Mouse (Mus musculus) forebrain, embryonic 16.5 days (tissue): ENCODE results near the gene Il4. TPM values are rescaled to one million over a fixed set of nuclear protein-coding genes. Genes with fewer than 3 reads are reported as not detected.
"Not testable (repeated sequence)": the region's sequence is repeated elsewhere in the genome, so short reads cannot be mapped to it uniquely, and the experiment has no call there.

ENCODE experiments used
- ATAC-seq: fragments of 200-750 bp; cut with Nextera tagmentation; 2 replicates; pipeline ENCODE4 v1.8.0; 2017; ENCODE audit warnings: mild to moderate bottlenecking, moderate library complexity
- H3K27ac ChIP-seq: fragments of 300-500 bp; sonication (generic); 2 replicates; pipeline ENCODE4 v1.5.1; 2014; ENCODE audit warnings: low read length, control low read depth
- H3K27me3 ChIP-seq: fragments of 300-500 bp; sonication (generic); replicated peaks from 2 replicates; pipeline ENCODE4 v1.6.1; 2014; ENCODE audit warnings: low read length; ENCODE audit not compliant: control insufficient read depth, insufficient read depth
- H3K36me3 ChIP-seq: fragments of 300-500 bp; sonication (generic); 2 replicates; pipeline ENCODE4 v1.6.1; 2014; ENCODE audit not compliant: control insufficient read depth, insufficient read depth
- H3K4me1 ChIP-seq: fragments of 300-500 bp; sonication (generic); replicated peaks from 2 replicates; pipeline ENCODE4 v1.6.1; 2014; ENCODE audit warnings: low read length; ENCODE audit not compliant: control insufficient read depth, insufficient read depth
- H3K4me2 ChIP-seq: fragments of 300-500 bp; sonication (generic); 2 replicates; pipeline ENCODE4 v1.6.1; 2014; ENCODE audit warnings: mild to moderate bottlenecking, low read length, control low read depth
- H3K4me3 ChIP-seq: fragments of 300-500 bp; sonication (generic); replicated peaks from 2 replicates; pipeline ENCODE4 v1.5.1; 2014; ENCODE audit warnings: mild to moderate bottlenecking, low read length, control low read depth
- H3K9ac ChIP-seq: fragments of 300-500 bp; sonication (generic); replicated peaks from 2 replicates; pipeline ENCODE4 v1.6.1; 2014; ENCODE audit warnings: low read depth, low read length, control low read depth
- H3K9me3 ChIP-seq: fragments of 300-500 bp; sonication (generic); 2 replicates; pipeline ENCODE4 v1.6.1; 2016; ENCODE audit warnings: low read length; ENCODE audit not compliant: control insufficient read depth
- WGBS: fragments of 180-500 bp; shearing (Covaris S2); extraction: QIAGEN DNeasy Blood & Tissue Kit; methylation state at CpG from one replicate; pipeline ENCODE4 v1.1.7; 2014; 5-methylcytosine and 5-hydroxymethylcytosine counted together
- polyA plus RNA-seq: library from polyadenylated mRNA; unstranded; fragments of >200 nt; fragmentation: Nextera tagmentation; extraction: Ambion mirVana; gene quantifications from 2 replicates; pipeline ENCODE4 v1.2.1, GENCODE M21; 2015

Gene Il4
- polyA plus RNA-seq, 1 experiment from 2014 or later = 3.0 TPM

- not testable (repeated sequence) for H3K9me3 ChIP-seq, H3K4me1 ChIP-seq, H3K9ac ChIP-seq, H3K27me3 ChIP-seq, H3K36me3 ChIP-seq, H3K4me3 ChIP-seq, ATAC-seq, H3K4me2 ChIP-seq, H3K27ac ChIP-seq
- 88% methylated on average over 10 of the region's 20 CpGs for WGBS
Measured at GRCm38 (mm10) chr11:53556529-53556928, 61.9 kb downstream of the Il4 start.

Other genes starting within 250 kb of the Il4 start
- not detected in 2 replicates for gene Leap2, start 195.5 kb downstream of the Il4 start, polyA plus RNA-seq
- gene Uqcrq, start 187.8 kb downstream of the Il4 start, polyA plus RNA-seq = 552 and 555 TPM in 2 replicates
- 3.9 and 4.7 TPM in 2 replicates for gene Gdf9, start 187.6 kb downstream of the Il4 start, polyA plus RNA-seq
- not detected in 2 replicates for gene Gm10447, start 161.6 kb downstream of the Il4 start, polyA plus RNA-seq
- gene Shroom1, start 161.5 kb downstream of the Il4 start, polyA plus RNA-seq = 2.2 and 2.7 TPM in 2 replicates
- gene Gm9837, start 148.2 kb downstream of the Il4 start, polyA plus RNA-seq = not detected in 2 replicates
- not detected in 2 replicates for gene Gm9945, start 138.5 kb downstream of the Il4 start, polyA plus RNA-seq
- gene Sowaha, start 138.4 kb downstream of the Il4 start, polyA plus RNA-seq = 1.9 and 2.2 TPM in 2 replicates
- gene Sept8, start 99.4 kb downstream of the Il4 start, polyA plus RNA-seq = 23.3 and 25.6 TPM in 2 replicates
- 268 and 295 TPM in 2 replicates for gene Kif3a, start 51.3 kb downstream of the Il4 start, polyA plus RNA-seq
- not detected in 2 replicates for gene Il13, start 16.0 kb upstream of the Il4 start, polyA plus RNA-seq
- 14.8 and 17.1 TPM in 2 replicates for gene Rad50, start 88.7 kb upstream of the Il4 start, polyA plus RNA-seq
- gene Il5, start 102.1 kb upstream of the Il4 start, polyA plus RNA-seq = not detected in 2 replicates
- gene Irf1, start 151.3 kb upstream of the Il4 start, polyA plus RNA-seq = 2.5 and 3.4 TPM in 2 replicates
- 0.24 TPM in 1 of 2 replicates, not detected in the other for gene Gm17334, start 154.5 kb upstream of the Il4 start, polyA plus RNA-seq
- gene Gm12216, start 240.6 kb upstream of the Il4 start, polyA plus RNA-seq = 0.39 TPM in 1 of 2 replicates, not detected in the other